Mouse (Mus musculus) kidney, adult 2 months (tissue): Measurements from ENCODE around the gene 6820408C15Rik. TPM values are rescaled to one million over a fixed set of nuclear protein-coding genes. Genes with fewer than 3 reads are reported as not detected.

Experiments used
- DNase-seq: peaks from one replicate; pipeline ENCODE4 v3.0.0; 2021
- H3K27ac ChIP-seq: fragments of 200-500 bp; 2 replicates; pipeline ENCODE4 v1.5.1; 2012; ENCODE audit warnings: low read depth, low read length, control low read depth, inconsistent platforms; ENCODE audit not compliant: insufficient read depth
- H3K27me3 ChIP-seq: fragments of 200-500 bp; replicated peaks from 2 replicates; pipeline ENCODE4 v1.6.1; 2012; ENCODE audit warnings: mild to moderate bottlenecking, moderate library complexity, low read length, inconsistent platforms; ENCODE audit not compliant: control insufficient read depth, insufficient read depth
- H3K36me3 ChIP-seq: fragments of 200-500 bp; 2 replicates; pipeline ENCODE4 v1.6.1; 2012; ENCODE audit warnings: mild to moderate bottlenecking, moderate library complexity, low read length, inconsistent platforms; ENCODE audit not compliant: control insufficient read depth, insufficient read depth
- H3K4me1 ChIP-seq: fragments of 200-500 bp; 2 replicates; pipeline ENCODE4 v1.6.1; 2011; ENCODE audit warnings: low read length; ENCODE audit not compliant: control insufficient read depth, insufficient read depth
- H3K4me3 ChIP-seq: fragments of 200-500 bp; 2 replicates; pipeline ENCODE4 v1.5.1; 2011; ENCODE audit warnings: mild to moderate bottlenecking, low read depth, low read length, control low read depth; ENCODE audit not compliant: insufficient read depth
- CTCF ChIP-seq: fragments of 200-500 bp; conservative IDR thresholded peaks from 2 replicates; pipeline ENCODE4 v1.5.1; 2011; ENCODE audit warnings: low read depth, mild to moderate bottlenecking, control low read depth, low read length, moderate library complexity, mixed read lengths; ENCODE audit not compliant: insufficient read depth, insufficient read length
- POLR2A ChIP-seq: fragments of 200-500 bp; IDR thresholded peaks from one replicate; pipeline ENCODE4 v1.6.1; 2011; ENCODE audit warnings: low read depth, low read length, control low read depth
- WGBS: fragments of 180-500 bp; shearing (Covaris S2); methylation state at CpG from one replicate; pipeline ENCODE4 v1.1.7; 2018; 5-methylcytosine and 5-hydroxymethylcytosine counted together
- polyA plus RNA-seq: library from polyadenylated mRNA; depleted of rRNA; stranded (reverse); fragments of >200 nt; gene quantifications from 2 replicates; pipeline ENCODE4 v1.2.3, GENCODE M21; 2012

6820408C15Rik gene
- polyA plus RNA-seq, 1 experiment: 0.78 TPM

DNA sequence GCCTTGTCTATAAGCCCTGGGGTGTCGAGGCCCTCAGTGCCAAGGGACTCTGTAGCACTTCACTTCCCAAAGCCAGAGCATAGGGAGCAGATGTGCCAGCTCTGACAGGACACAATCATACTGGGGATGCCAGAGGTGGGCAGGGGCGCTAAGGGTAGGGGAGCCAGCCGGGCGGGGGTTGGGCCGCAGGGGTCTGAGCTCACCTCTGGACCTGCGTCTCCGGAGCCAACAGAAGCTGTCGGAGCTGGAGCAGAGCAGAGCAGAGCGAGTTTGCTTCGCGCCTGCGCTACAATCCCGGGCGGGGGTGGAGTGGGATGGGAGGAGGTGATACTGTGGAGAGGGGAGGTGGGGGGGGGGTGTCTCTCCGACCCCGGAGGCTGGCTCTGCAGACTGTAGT lies 39.0 kb upstream of the 6820408C15Rik start, which contains the start of gene Nrsn2:
Gene Nrsn2 (minus strand): TSS at position 294 of the 397 bp plus-strand sequence.
- 7% methylated on average over 16 of the region's 16 CpGs for WGBS
- Histone ChIP-seq H3K4me3 (no peak within 1 kb of the TSS), H3K27ac (no peak within 1 kb of the TSS), H3K27me3 (no peaks in the 10 kb centered on the region), H3K4me1 (no peaks in the 10 kb centered on the region), H3K36me3 (no peaks in the 10 kb centered on the region)
- DNase-seq: no peak
- TF ChIP-seq POLR2A: no peak
- no peak for TF ChIP-seq CTCF

GRCm38 (mm10) chr2:152384191-152384590 lies 31.2 kb upstream of the 6820408C15Rik start:
- no peak overlapping the region for H3K27ac ChIP-seq
- TF ChIP-seq CTCF (no peak), POLR2A (no peak)
- H3K4me3 ChIP-seq: no peak overlapping the region
- no peaks in the 10 kb centered on the region for H3K36me3 ChIP-seq
- H3K27me3 ChIP-seq: no peaks in the 10 kb centered on the region
- H3K4me1 ChIP-seq: no peaks in the 10 kb centered on the region
- WGBS: 94% methylated on average over 4 of the region's 4 CpGs
- DNase-seq: no peak

DNA sequence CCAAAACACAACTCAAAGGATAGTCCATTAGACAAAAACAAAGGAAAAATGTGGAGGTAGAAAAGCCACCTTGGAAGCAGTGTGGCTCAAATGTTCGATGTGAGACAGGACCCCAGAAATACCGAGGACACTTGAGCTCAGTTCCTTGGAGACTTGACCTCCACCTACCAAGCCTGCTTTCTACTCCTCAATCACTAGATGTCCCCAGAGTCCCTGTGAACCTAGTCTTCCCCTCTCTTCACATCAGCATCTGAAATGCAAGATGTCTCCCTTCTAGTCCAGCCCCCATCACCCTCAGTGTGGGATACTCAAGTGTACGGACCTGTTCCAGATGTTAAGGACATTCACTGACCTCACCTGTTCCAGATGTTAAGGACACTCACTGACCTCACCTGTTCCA lies 22.6 kb upstream of the 6820408C15Rik start:
- Histone ChIP-seq H3K4me3 (no peak overlapping the region), H3K27me3 (no peaks in the 10 kb centered on the region), H3K36me3 (no peaks in the 10 kb centered on the region), H3K27ac (no peak overlapping the region), H3K4me1 (no peaks in the 10 kb centered on the region; the same call in 1 of the 2 replicates)
- peak; percentile 75 for DNase-seq
- 12% methylated on average over 3 of the region's 3 CpGs for WGBS
- TF ChIP-seq POLR2A (no peak), CTCF (peak; percentile 87)

DNA sequence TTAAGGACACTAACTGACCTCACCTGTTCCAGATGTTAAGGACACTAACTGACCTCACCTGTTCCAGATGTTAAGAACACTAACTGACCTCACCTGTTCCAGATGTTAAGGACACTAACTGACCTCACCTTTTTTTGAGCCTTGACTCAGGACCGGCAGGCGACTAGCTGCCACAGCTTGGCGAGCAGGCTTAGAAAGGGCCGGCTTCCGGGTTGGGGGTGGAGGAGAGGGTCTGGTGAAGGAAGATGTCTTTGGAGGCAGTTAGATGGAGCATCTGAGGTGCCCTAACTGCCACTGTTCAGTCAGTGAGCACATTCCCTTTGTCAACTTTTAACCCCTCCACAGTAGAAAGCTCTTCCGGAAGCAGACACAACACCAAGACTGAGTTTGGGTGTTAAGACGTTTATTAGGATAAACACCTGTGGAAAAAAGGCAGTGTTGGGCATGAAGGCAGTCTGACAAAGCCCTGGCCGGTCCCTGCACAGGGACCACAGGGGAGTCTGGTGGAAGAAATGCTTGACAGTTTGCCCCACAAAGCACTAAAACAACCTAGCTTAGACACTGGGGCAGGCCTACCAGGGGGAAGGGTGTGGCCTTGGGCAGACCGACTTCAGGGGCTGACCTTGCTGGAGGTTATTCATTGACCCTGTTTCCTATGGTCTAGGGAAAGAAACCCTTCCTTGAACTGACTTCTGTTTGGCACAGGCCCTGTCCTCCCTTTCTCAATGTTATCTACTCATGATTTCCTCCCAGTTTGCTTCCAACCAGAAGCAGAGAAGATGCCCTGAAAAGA lies 22.0 kb upstream of the 6820408C15Rik start:
- H3K27me3 ChIP-seq: no peaks in the 10 kb centered on the region
- no peaks in the 10 kb centered on the region; the same call in 1 of the 2 replicates for H3K4me1 ChIP-seq
- H3K27ac ChIP-seq: no peak overlapping the region
- TF ChIP-seq POLR2A (no peak), CTCF (no peak)
- H3K4me3 ChIP-seq: no peak overlapping the region
- H3K36me3 ChIP-seq: no peaks in the 10 kb centered on the region
- DNase-seq: peak; percentile 23
- 51% methylated on average over 9 of the region's 9 CpGs for WGBS

GRCm38 (mm10) chr2:152395271-152395920 lies 20.0 kb upstream of the 6820408C15Rik start:
- Histone ChIP-seq H3K36me3 (no peaks in the 10 kb centered on the region), H3K27me3 (no peaks in the 10 kb centered on the region), H3K4me1 (no peaks in the 10 kb centered on the region; the same call in 1 of the 2 replicates), H3K27ac (no peak overlapping the region), H3K4me3 (peak overlapping the region; percentile 88; the same call in 1 of the 2 replicates)
- 41% methylated on average over 13 of the region's 13 CpGs for WGBS
- peak; percentile 9 for DNase-seq
- no peak for TF ChIP-seq CTCF
- TF ChIP-seq POLR2A: no peak

DNA sequence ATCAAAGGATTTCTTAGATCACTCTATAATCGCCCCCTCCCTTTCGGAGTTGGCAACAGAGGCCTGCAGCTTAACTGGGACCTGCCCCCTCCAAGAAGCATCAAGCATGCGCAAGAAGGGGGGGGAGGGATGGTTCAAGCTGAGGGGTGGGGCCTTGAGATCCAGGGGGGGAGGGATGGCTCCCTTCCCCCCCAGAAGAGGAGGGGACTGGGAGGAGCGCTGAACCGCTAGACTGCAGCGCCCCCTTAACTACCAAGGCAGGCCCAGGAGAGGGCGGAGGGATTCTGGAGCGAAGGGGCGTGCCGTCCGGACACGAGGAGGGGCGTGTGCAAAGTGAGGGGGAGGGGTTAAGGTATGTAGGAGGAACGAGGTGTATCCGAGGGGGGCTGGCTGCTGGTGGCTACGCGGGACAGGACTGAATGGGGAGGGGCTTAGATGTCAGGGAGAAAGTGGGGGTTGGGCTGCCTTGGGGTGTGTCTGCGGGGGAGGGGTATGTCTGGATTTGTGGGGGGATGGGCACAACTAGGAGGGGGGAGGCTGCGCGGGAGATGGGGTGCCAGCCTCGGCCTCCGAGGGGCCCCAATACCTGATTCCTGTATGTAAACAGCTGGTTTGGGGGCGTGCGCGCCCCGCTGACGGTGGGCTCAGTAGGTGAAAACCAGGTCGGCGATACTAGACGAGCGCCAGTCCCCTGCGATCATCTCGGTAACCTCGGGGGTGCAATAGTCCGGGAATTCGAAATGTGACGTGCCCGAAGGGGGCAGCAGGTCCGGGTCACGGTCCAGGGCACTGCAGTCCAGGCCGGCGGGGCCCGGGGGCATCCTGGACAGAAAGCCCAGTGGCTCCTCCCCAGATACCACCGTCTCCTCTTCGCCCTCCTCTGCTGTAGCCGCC lies 19.0 kb upstream of the 6820408C15Rik start:
- Histone ChIP-seq H3K4me3 (peak overlapping the region; percentile 88), H3K27ac (peak overlapping the region; percentile 85), H3K36me3 (no peaks in the 10 kb centered on the region), H3K4me1 (no peaks in the 10 kb centered on the region; the same call in 1 of the 2 replicates), H3K27me3 (no peaks in the 10 kb centered on the region)
- TF ChIP-seq POLR2A: no peak
- no peak; the same call in 1 of the 2 replicates for TF ChIP-seq CTCF
- DNase-seq: peak; percentile 90
- WGBS: 2% methylated on average over 46 of the region's 46 CpGs
